Mouse (Mus musculus): Measurements from ENCODE around the gene Knl1. TPM values are rescaled to one million over a fixed set of nuclear protein-coding genes. Genes with fewer than 3 reads are reported as not detected.

Gene Knl1
- total RNA-seq, 1 experiment = 31.4 TPM

DNA sequence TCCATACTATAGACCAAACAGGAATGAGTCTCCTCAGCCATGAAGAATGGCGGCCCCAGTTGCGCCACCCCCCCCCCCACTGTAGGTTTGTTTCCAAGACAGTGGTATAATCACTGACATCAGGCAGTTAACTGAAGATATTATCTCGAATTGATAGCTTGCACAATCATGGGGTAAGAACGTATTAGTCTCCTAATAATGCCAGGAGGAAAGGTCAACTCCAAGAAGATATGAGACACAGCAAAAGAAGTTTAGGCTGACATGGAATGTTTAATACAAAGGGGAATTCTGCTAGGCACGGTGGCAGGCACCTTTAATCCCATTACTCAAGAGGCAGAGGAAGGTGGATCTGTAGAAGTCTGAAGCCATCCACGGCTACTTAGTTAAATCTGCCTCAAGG lies 99.5 kb downstream of the Knl1 start:
- no peak overlapping the region for H3K9ac ChIP-seq (ENCODE audit: insufficient read depth, low read depth, low read length, poor library complexity, severe bottlenecking)
- peaks cover 24% of the 10 kb centered on the region for H3K36me3 ChIP-seq (ENCODE audit: control insufficient read depth, insufficient read depth, low read length, poor library complexity, severe bottlenecking)
- no peak for DNase-seq (ENCODE audit: low read depth, low spot score)
- H3K9me3 ChIP-seq (ENCODE audit: control insufficient read depth, insufficient read depth, low read depth, low read length) = no peaks in the 10 kb centered on the region
- TF ChIP-seq HCFC1 (IDR thresholded peaks at IDR 0.05; ENCODE audit: borderline replicate concordance, insufficient read depth, low read length) (no peak), ZNF384 (IDR thresholded peaks at IDR 0.05; ENCODE audit: low read depth, low read length) (no peak), ZC3H11A (IDR thresholded peaks at IDR 0.05; ENCODE audit: borderline replicate concordance, low read depth, low read length) (no peak), CHD2 (IDR thresholded peaks at IDR 0.05; ENCODE audit: low read depth, low read length) (no peak), MAFK (IDR thresholded peaks at IDR 0.05; ENCODE audit: insufficient read depth, low read depth, low read length) (no peak)
- peaks cover 0 to 7% of the 10 kb centered on the region in 2 experiments; a peak in 2 of 4 replicates for H3K4me1 ChIP-seq (ENCODE audit: control insufficient read depth in 2 of 2, insufficient read depth in 2 of 2, low read length in 2 of 2, poor library complexity in 1 of 2)
- in situ Hi-C loops (cut with MboI; ENCODE audit: low sequenced_read_pairs in 2 of 2, unreplicated experiment in 2 of 2) = no loop called here
- no peak overlapping the region for H3K4me3 ChIP-seq (ENCODE audit: insufficient read depth in 1 of 2, low read depth in 1 of 2, low read length in 2 of 2, poor library complexity in 1 of 2, severe bottlenecking in 1 of 2)
- H3K27ac ChIP-seq (ENCODE audit: insufficient read depth, low read depth, low read length, poor library complexity, severe bottlenecking) = no peak overlapping the region

DNA sequence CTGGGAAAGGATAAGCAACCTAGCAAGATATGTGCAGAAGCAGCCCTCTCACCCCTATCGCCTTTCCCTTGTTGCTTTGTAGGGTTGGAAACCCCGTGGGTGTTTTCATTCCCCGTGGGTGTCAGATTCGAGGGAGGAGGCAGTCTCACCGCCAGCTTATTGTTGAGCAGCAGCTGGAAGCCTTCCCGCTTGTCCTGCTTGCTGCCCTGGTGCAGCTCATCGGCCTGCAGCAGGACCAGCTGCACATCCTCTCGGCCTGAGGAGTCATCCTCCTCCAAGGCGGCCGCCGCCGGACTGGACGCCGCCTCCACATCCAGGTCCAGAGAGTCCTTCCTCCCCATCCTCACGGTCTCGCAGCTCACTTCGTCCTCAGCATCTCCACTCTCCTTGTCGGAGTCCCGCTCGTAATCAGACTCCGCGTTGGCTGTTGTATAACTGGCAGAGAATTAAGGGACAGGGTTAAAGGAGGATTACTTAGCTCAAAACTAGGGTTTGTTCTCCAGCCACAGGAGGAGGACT lies 100.3 kb downstream of the Knl1 start:
- DNase-seq (ENCODE audit: low read depth, low spot score) = no peak
- Histone ChIP-seq H3K4me1 (ENCODE audit: control insufficient read depth in 2 of 2, insufficient read depth in 2 of 2, low read length in 2 of 2, poor library complexity in 1 of 2) (peaks cover 0 to 7% of the 10 kb centered on the region in 2 experiments; a peak in 2 of 4 replicates), H3K27ac (ENCODE audit: insufficient read depth, low read depth, low read length, poor library complexity, severe bottlenecking) (peak overlapping the region; percentile 17; the same call in 1 of the 2 replicates), H3K9ac (ENCODE audit: insufficient read depth, low read depth, low read length, poor library complexity, severe bottlenecking) (peak overlapping the region; percentile 38; the same call in 1 of the 2 replicates), H3K9me3 (ENCODE audit: control insufficient read depth, insufficient read depth, low read depth, low read length) (no peaks in the 10 kb centered on the region), H3K4me3 (ENCODE audit: insufficient read depth in 1 of 2, low read depth in 1 of 2, low read length in 2 of 2, poor library complexity in 1 of 2, severe bottlenecking in 1 of 2) (peak overlapping the region in 1 of 2 experiments; percentile 26; a peak in 2 of 4 replicates), H3K36me3 (ENCODE audit: control insufficient read depth, insufficient read depth, low read length, poor library complexity, severe bottlenecking) (peaks cover 24% of the 10 kb centered on the region)
- TF ChIP-seq HCFC1 (IDR thresholded peaks at IDR 0.05; ENCODE audit: borderline replicate concordance, insufficient read depth, low read length) (no peak), ZC3H11A (IDR thresholded peaks at IDR 0.05; ENCODE audit: borderline replicate concordance, low read depth, low read length) (no peak), CHD2 (IDR thresholded peaks at IDR 0.05; ENCODE audit: low read depth, low read length) (no peak), ZNF384 (IDR thresholded peaks at IDR 0.05; ENCODE audit: low read depth, low read length) (no peak), MAFK (IDR thresholded peaks at IDR 0.05; ENCODE audit: insufficient read depth, low read depth, low read length) (no peak)
- in situ Hi-C loops (cut with MboI; ENCODE audit: low sequenced_read_pairs in 2 of 2, unreplicated experiment in 2 of 2) = no loop called here

DNA sequence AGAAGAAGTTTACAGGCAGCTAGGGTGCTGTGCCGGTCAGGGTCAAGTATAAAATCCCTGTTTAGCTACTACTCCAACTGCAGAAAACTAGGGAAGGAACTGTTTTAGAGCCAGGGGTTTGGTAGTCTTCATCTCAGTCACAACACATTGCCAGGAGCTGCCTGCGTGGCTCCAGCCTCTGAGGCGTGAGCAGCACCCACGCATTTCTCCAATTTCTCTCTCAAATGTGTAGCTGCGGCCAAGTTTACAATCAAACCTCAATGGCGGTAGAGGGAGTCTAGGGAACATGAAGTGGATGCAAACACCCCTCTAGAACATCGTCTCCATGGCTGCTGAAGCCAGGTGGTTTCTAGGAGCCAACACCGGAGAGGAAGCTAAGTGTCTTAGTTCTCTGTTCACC lies 100.9 kb downstream of the Knl1 start:
- H3K4me3 ChIP-seq (ENCODE audit: insufficient read depth in 1 of 2, low read depth in 1 of 2, low read length in 2 of 2, poor library complexity in 1 of 2, severe bottlenecking in 1 of 2) = no peak overlapping the region
- H3K4me1 ChIP-seq (ENCODE audit: control insufficient read depth in 2 of 2, insufficient read depth in 2 of 2, low read length in 2 of 2, poor library complexity in 1 of 2) = peaks cover 0 to 7% of the 10 kb centered on the region in 2 experiments; a peak in 2 of 4 replicates
- no peak for DNase-seq (ENCODE audit: low read depth, low spot score)
- no peak overlapping the region; the same call in 1 of the 2 replicates for H3K9ac ChIP-seq (ENCODE audit: insufficient read depth, low read depth, low read length, poor library complexity, severe bottlenecking)
- H3K36me3 ChIP-seq (ENCODE audit: control insufficient read depth, insufficient read depth, low read length, poor library complexity, severe bottlenecking) = peaks cover 26% of the 10 kb centered on the region
- no peaks in the 10 kb centered on the region for H3K9me3 ChIP-seq (ENCODE audit: control insufficient read depth, insufficient read depth, low read depth, low read length)
- no peak overlapping the region for H3K27ac ChIP-seq (ENCODE audit: insufficient read depth, low read depth, low read length, poor library complexity, severe bottlenecking)
- TF ChIP-seq ZNF384 (IDR thresholded peaks at IDR 0.05; ENCODE audit: low read depth, low read length) (no peak), CHD2 (IDR thresholded peaks at IDR 0.05; ENCODE audit: low read depth, low read length) (no peak), MAFK (IDR thresholded peaks at IDR 0.05; ENCODE audit: insufficient read depth, low read depth, low read length) (no peak), ZC3H11A (IDR thresholded peaks at IDR 0.05; ENCODE audit: borderline replicate concordance, low read depth, low read length) (no peak), HCFC1 (IDR thresholded peaks at IDR 0.05; ENCODE audit: borderline replicate concordance, insufficient read depth, low read length) (no peak)
- in situ Hi-C loops (cut with MboI; ENCODE audit: low sequenced_read_pairs in 2 of 2, unreplicated experiment in 2 of 2) = no loop called here

DNA sequence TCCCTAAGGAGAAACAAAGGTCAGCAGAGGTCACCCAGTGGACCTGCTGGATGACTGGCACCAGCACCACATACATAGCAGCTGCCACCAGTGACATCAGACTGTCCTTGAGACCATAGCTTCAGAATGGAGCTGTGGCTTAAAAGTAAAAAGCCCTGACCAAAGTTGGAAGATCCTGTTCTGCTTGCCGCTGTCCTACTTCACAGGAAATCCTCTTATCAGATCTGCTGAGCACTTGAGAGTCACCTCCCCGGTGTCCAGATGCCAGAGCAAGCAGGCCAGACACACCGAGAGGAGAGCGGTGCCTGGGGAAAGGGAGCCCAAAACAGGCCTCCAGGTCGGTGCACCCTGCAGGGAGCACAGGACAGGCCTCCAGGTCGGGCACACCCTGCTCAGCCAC lies 105.3 kb downstream of the Knl1 start:
- Histone ChIP-seq H3K36me3 (ENCODE audit: control insufficient read depth, insufficient read depth, low read length, poor library complexity, severe bottlenecking) (peaks cover 30% of the 10 kb centered on the region), H3K27ac (ENCODE audit: insufficient read depth, low read depth, low read length, poor library complexity, severe bottlenecking) (no peak overlapping the region)

More for the DNA sequence above, 105.3 kb downstream of the Knl1 start:
- H3K4me3 ChIP-seq (ENCODE audit: insufficient read depth in 1 of 2, low read depth in 1 of 2, low read length in 2 of 2, poor library complexity in 1 of 2, severe bottlenecking in 1 of 2) = no peak overlapping the region
- TF ChIP-seq ZNF384 (IDR thresholded peaks at IDR 0.05; ENCODE audit: low read depth, low read length) (no peak), CHD2 (IDR thresholded peaks at IDR 0.05; ENCODE audit: low read depth, low read length) (no peak), MAFK (IDR thresholded peaks at IDR 0.05; ENCODE audit: insufficient read depth, low read depth, low read length) (no peak), HCFC1 (IDR thresholded peaks at IDR 0.05; ENCODE audit: borderline replicate concordance, insufficient read depth, low read length) (no peak), ZC3H11A (IDR thresholded peaks at IDR 0.05; ENCODE audit: borderline replicate concordance, low read depth, low read length) (no peak)
- in situ Hi-C loops (cut with MboI; ENCODE audit: low sequenced_read_pairs in 2 of 2, unreplicated experiment in 2 of 2) = no loop called here
- H3K9me3 ChIP-seq (ENCODE audit: control insufficient read depth, insufficient read depth, low read depth, low read length) = no peaks in the 10 kb centered on the region
- peaks cover 0 to 4% of the 10 kb centered on the region in 2 experiments; a peak in 2 of 4 replicates for H3K4me1 ChIP-seq (ENCODE audit: control insufficient read depth in 2 of 2, insufficient read depth in 2 of 2, low read length in 2 of 2, poor library complexity in 1 of 2)
- DNase-seq (ENCODE audit: low read depth, low spot score) = no peak
- no peak overlapping the region for H3K9ac ChIP-seq (ENCODE audit: insufficient read depth, low read depth, low read length, poor library complexity, severe bottlenecking)

All from ES-E14 (cell line).